Mouse (Mus musculus) embryonic stem cell, embryonic (primary cell): ENCODE measurements at regions not wholly inside any gene's neighbourhood (a gene's known extent, or its start where the extent isn't known, plus 50 kb on each side); places are given as distances from the start of the nearest gene placed in this dataset.

Source experiments
- CTCF ChIA-PET, 4 experiments: fragments of 300-600 bp in 2 of 4; fragments of 350-600 bp in 2 of 4; sonication (Branson Sonifier 250); formaldehyde crosslinking; loops; one replicate each; lab custom pipeline; 2022; ENCODE audit warnings: inconsistent platforms in 2 of 4; lab: Charles Lee
- POLR2A ChIA-PET, 4 experiments: fragments of 300-600 bp in 2 of 4; fragments of 350-600 bp in 2 of 4; sonication (Branson Sonifier 250); formaldehyde crosslinking; loops; one replicate each; lab custom pipeline; 2022; ENCODE audit warnings: antibody characterized with exemption in 4 of 4, inconsistent platforms in 1 of 4; lab: Charles Lee

- ChIA-PET CTCF (no interaction called here), POLR2A (no interaction called here)
Measured at GRCm38 (mm10) chr8:10713515-10714042, 294.7 kb downstream of the Irs2 start.

- ChIA-PET POLR2A (no interaction called here), CTCF (no interaction called here)
Measured at GRCm38 (mm10) chr8:10712118-10712689, 296.1 kb downstream of the Irs2 start.

- CTCF ChIA-PET = no interaction called here
- POLR2A ChIA-PET = no interaction called here
Measured at GRCm38 (mm10) chr8:10711474-10711873, 296.8 kb downstream of the Irs2 start.

GRCm38 (mm10) chr8:10708509-10708908 is 299.7 kb downstream of the Irs2 start:
- ChIA-PET CTCF (no interaction called here), POLR2A (no interaction called here)

- POLR2A ChIA-PET = interaction anchor here in 1 of 4 experiments (1.5 kb wide), 1 partner anchor 11 kb away, joined by 3 read pairs; no protein-coding TSS in a partner anchor
- CTCF ChIA-PET = no interaction called here
Measured at GRCm38 (mm10) chr8:10707122-10707521, 301.1 kb downstream of the Irs2 start.

- POLR2A ChIA-PET = interaction anchor here in 1 of 4 experiments (1.5 kb wide), 1 partner anchor 12 kb away, joined by 3 read pairs; no protein-coding TSS in a partner anchor
- CTCF ChIA-PET = no interaction called here
Measured at GRCm38 (mm10) chr8:10705909-10706308, 302.3 kb downstream of the Irs2 start.

- ChIA-PET POLR2A (no interaction called here), CTCF (no interaction called here)
Measured at GRCm38 (mm10) chr8:10702755-10703154, 305.5 kb downstream of the Irs2 start.

- CTCF ChIA-PET = no interaction called here
Measured at GRCm38 (mm10) chr8:10702248-10702647, 306.0 kb downstream of the Irs2 start.

GRCm38 (mm10) chr8:10701648-10702061 is 306.6 kb downstream of the Irs2 start:
- POLR2A ChIA-PET = interaction anchor here in 1 of 4 experiments (1.0 kb wide), 1 partner anchor 12 kb away, joined by 3 read pairs; no protein-coding TSS in a partner anchor

More at GRCm38 (mm10) chr8:10702248-10702647, 306.0 kb downstream of the Irs2 start:
- POLR2A ChIA-PET = no interaction called here

GRCm38 (mm10) chr8:10701226-10701625 is 307.0 kb downstream of the Irs2 start:
- POLR2A ChIA-PET = interaction anchor here in 1 of 4 experiments (1.0 kb wide), 1 partner anchor 12 kb away, joined by 3 read pairs; no protein-coding TSS in a partner anchor
- CTCF ChIA-PET = no interaction called here

More at GRCm38 (mm10) chr8:10701648-10702061, 306.6 kb downstream of the Irs2 start:
- CTCF ChIA-PET = no interaction called here

GRCm38 (mm10) chr8:10699669-10700068 is 308.6 kb downstream of the Irs2 start:
- ChIA-PET CTCF (no interaction called here), POLR2A (interaction anchor here in 1 of 4 experiments (0.5 kb wide), 1 partner anchor 266 kb away, joined by 5 read pairs; no protein-coding TSS in a partner anchor)

GRCm38 (mm10) chr8:10695181-10695580 is 313.1 kb downstream of the Irs2 start:
- ChIA-PET CTCF (no interaction called here), POLR2A (interaction anchor here in 1 of 4 experiments (0.6 kb wide), 1 partner anchor 647 kb away, joined by 3 read pairs; no protein-coding TSS in a partner anchor)

GRCm38 (mm10) chr8:10690659-10691058 is 317.6 kb downstream of the Irs2 start:
- ChIA-PET CTCF (no interaction called here), POLR2A (no interaction called here)

GRCm38 (mm10) chr8:10689881-10690280 is 318.4 kb downstream of the Irs2 start:
- CTCF ChIA-PET = no interaction called here
- POLR2A ChIA-PET = interaction anchor here in 1 of 4 experiments (1.2 kb wide), 1 partner anchor 12 kb away, joined by 3 read pairs; no protein-coding TSS in a partner anchor

GRCm38 (mm10) chr8:10687867-10688561 is 320.2 kb downstream of the Irs2 start:
- ChIA-PET CTCF (no interaction called here), POLR2A (no interaction called here)
